Mouse (Mus musculus): Measurements from ENCODE around the gene Snap29.

Snap29 gene

GRCm38 (mm10) chr16:17474761-17475160 lies 69.0 kb downstream of the Snap29 start:
- DNase-seq = no peak

- no peak for DNase-seq
Observed at GRCm38 (mm10) chr16:17475326-17475725, 69.5 kb downstream of the Snap29 start.

GRCm38 (mm10) chr16:17478331-17478943 lies 72.7 kb downstream of the Snap29 start:
- DNase-seq = no peak
